8 mouse cellular contexts compared by ENCODE assay signal in the genomic region with DNA sequence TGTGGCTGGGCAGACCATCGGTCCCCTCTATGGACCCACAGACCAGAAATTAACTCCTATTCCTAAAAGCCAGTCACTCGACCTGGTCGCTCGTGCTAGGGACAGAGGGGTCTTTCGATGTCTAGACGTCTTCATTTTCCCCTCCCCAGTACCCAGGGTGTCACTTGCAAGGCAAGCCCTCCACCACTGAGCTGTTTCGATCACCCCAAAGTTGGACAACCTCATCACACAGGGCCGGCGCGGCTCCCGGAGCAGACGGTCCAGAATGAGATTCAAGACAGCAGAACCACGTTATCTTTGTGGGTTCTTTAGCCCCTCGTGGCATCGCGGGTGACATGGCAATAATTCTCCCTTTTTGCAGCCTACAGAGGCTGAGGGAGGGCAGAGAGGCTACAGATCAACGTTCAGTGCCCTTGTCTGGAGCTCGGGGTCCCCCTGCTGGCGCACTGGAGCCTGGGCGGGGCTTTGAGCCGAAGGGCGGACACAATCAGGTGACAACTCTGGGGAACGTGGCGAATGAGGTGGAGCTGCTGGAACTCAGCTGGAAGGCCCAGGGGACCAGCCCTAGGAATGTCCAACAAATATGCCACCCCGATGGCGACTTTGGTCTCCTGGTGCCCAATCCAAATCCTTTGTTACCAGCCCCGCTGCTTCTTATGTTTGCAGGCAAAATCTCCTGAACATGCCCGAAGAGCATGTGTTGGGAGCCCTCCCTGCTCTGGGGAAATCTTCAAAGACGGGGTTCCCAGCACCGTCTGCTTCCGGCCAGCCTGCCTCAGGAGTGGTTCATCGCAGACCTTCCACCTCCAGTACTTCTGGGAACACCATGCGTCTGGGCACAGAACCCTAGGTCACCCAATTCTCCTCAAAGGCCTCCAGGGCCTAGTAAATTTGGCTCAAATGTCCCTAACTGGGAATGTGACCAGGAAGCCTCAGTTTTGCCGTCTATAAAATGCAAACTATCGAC. TPM values are rescaled to one million over a fixed set of nuclear protein-coding genes. Genes with fewer than 3 reads are reported as not detected.
DNase-seq lines count a peak whose midpoint lies in the region; ATAC-seq lines count a peak whose summit lies in the region.

No protein-coding gene starts in this region.

- peak; percentile 93 to 98 for DNase-seq in adrenal gland, adult (ENCODE audit: inconsistent age in 2 of 2, low spot score in 1 of 2)
- DNase-seq in embryo, embryonic 10.5 days (ENCODE audit: low spot score): peak; percentile 91
- DNase-seq in gastrocnemius, postnatal 25 days: peak; percentile 79
- DNase-seq in left cerebral cortex, postnatal 14 days (ENCODE audit: low spot score in 2 of 2): peak; percentile 89 to 91
- DNase-seq in mesoderm, embryonic 11.5 days (ENCODE audit: low read depth, low spot score): peak; percentile 84
- DNase-seq in right cerebral cortex, postnatal 25 days: peak; percentile 86
- DNase-seq in urinary bladder, postnatal 4 days (ENCODE audit: low spot score in 2 of 2): peak; percentile 84 to 94

- H3K27ac ChIP-seq in intestine, embryonic 15.5 days: no peak overlapping the region

- intact Hi-C loops in left cerebral cortex, postnatal 14 days (cut with DNase I): loop anchor here (2.0 to 5.0 kb wide), 3 partner anchors 47 to 93 kb away; a partner anchor contains a TSS

- H3K36me3 ChIP-seq in intestine, embryonic 15.5 days: no peaks in the 10 kb centered on the region

- no peaks in the 10 kb centered on the region for H3K9me3 ChIP-seq in intestine, embryonic 15.5 days

- no peaks in the 10 kb centered on the region for H3K27me3 ChIP-seq in intestine, embryonic 15.5 days (replicated peaks)

- ATAC-seq in intestine, embryonic 15.5 days: peak; percentile 91

- peaks cover 7% of the 10 kb centered on the region for H3K4me1 ChIP-seq in intestine, embryonic 15.5 days (replicated peaks)

- H3K4me2 ChIP-seq in intestine, embryonic 15.5 days (replicated peaks): peak overlapping the region; percentile 53

- no peak overlapping the region; the same call in 1 of the 2 replicates for H3K4me3 ChIP-seq in intestine, embryonic 15.5 days (replicated peaks)

- no peak overlapping the region; the same call in 1 of the 2 replicates for H3K9ac ChIP-seq in intestine, embryonic 15.5 days

- WGBS in intestine, embryonic 15.5 days: 23% methylated on average over 35 of the region's 35 CpGs

RNA-seq across cellular contexts. Expression of a gene that starts 9.0 kb away (rescaled TPM):
- 1 to 10 TPM in 1 of 2 experiments, under 1 TPM in 1; 0.49 to 2.7 TPM for total RNA-seq in gastrocnemius, postnatal 25 days (2021)
- polyA plus RNA-seq in intestine, embryonic 15.5 days (2015; fragmentation: Nextera tagmentation; extraction: Ambion mirVana): 4.0 and 8.3 TPM in 2 replicates
- 100 to 1,000 TPM; 169 to 185 TPM for total RNA-seq in left cerebral cortex, postnatal 14 days (2021)

RNA-seq across cellular contexts. Expression of a gene that starts 45.6 kb away (rescaled TPM):
- total RNA-seq in gastrocnemius, postnatal 25 days (2021): 10 to 100 TPM; 16.2 to 26.0 TPM
- polyA plus RNA-seq in intestine, embryonic 15.5 days (2015; fragmentation: Nextera tagmentation; extraction: Ambion mirVana): 0.54 and 1.1 TPM in 2 replicates
- not detected for total RNA-seq in left cerebral cortex, postnatal 14 days (2021)

RNA-seq across cellular contexts. Expression of a gene that starts 51.0 kb away (rescaled TPM):
- total RNA-seq in gastrocnemius, postnatal 25 days (2021): 100 to 1,000 TPM; 335 to 488 TPM
- polyA plus RNA-seq in intestine, embryonic 15.5 days (2015; fragmentation: Nextera tagmentation; extraction: Ambion mirVana): 0.15 and 0.52 TPM in 2 replicates
- total RNA-seq in left cerebral cortex, postnatal 14 days (2021): not detected

Comparison
In these comparisons a context has a peak if more than half of its experiments do, and no peak if none do; other contexts are left out.
1. RNA of a gene that starts 9.0 kb away (total RNA-seq): 169 to 185 TPM in left cerebral cortex, postnatal 14 days; 0.49 to 2.7 TPM in gastrocnemius, postnatal 25 days; every median in the first group is over 10 times any median in the second.
2. RNA of a gene that starts 45.6 kb away (total RNA-seq): 16.2 to 26.0 TPM in gastrocnemius, postnatal 25 days; not detected in left cerebral cortex, postnatal 14 days; every median in the first group is over 10 times any median in the second.
3. RNA of a gene that starts 51.0 kb away (total RNA-seq): 335 to 488 TPM in gastrocnemius, postnatal 25 days; not detected in left cerebral cortex, postnatal 14 days; every median in the first group is over 100 times any median in the second.
4. Peak in every context shown above with its lines, with median percentiles within 50 percentile points of each other: DNase-seq.